Mouse (Mus musculus) erythroid progenitor cell, adult 5-6 weeks (primary cell): ENCODE measurements around the gene Tnrc6b. TPM values are rescaled to one million over a fixed set of nuclear protein-coding genes. Genes with fewer than 3 reads are reported as not detected.

ENCODE experiments used
- ATAC-seq: replicated peaks from 2 replicates; pipeline ENCODE4 v1.8.0; 2016; ENCODE audit warnings: moderate number of reproducible peaks, mild to moderate bottlenecking, moderate TSS enrichment, inconsistent platforms; ENCODE audit not compliant: poor library complexity, low FRiP score, severe bottlenecking
- total RNA-seq, 2 experiments: library from RNA; stranded (forward) in 1 of 2; stranded (reverse) in 1 of 2; fragments of 150-400 nt in 1 of 2; fragments of 186-747, 209-891 nt in 1 of 2; gene quantifications; 2 replicates each; pipeline versions ENCODE4 v1.2.3 to v1.2.4; 2015 to 2017; ENCODE audit warnings: low replicate concordance in 2 of 2

Gene Tnrc6b
- total RNA-seq, 2 experiments from 2014 or later = 113 to 357 TPM

DNA sequence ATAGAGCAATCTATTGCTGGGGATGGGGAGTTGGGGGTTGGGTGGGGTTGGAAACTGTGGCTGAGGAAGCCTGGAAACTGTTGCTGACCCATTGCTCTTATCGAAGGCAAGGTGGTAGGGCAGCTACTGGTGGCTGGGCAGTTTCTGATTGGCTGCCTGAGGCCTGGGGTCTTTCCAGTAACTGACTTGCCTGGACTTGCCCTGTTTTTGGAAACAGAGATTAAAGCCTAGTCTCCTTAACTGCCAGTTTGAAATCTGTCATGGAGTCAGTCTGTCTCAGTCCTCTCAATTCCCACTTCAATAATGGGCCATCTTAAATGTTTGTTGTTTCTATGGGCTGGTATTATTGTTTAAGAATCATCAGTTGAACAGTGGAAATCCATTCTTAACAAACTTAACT, 63.6 kb downstream of the Tnrc6b start:
- ATAC-seq = no peak

GRCm38 (mm10) chr15:80779006-80779405, 67.9 kb downstream of the Tnrc6b start:
- no peak for ATAC-seq

DNA sequence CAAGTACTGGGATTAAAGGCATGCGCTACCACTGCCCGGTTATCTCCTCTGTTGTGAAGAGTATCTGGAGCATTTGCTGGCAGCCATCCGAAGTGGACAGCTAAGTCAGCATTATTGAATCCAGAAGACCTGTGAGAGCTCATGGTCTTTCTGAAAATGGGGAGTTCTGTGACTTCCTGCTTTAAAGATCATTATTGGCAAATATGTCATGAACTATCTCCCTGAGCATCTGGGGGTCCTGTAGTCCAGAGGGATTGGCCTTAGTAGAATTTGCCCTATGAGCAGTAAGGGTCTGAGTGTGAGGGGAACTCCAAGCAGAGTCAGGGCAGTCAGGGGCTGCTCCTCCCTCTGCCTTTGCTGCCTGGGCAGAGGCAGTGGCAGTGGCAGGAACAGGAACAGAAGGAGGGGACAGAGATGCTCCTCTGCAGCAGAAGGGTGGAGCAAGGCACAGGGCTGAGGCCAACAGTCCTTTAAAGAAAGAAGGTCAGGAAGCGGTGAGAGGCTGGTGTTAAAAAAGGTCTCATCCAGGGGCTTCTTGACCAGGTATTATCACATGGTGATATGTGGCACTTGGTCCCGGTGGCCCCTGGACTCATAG, 69.1 kb downstream of the Tnrc6b start:
- ATAC-seq = no peak

- no peak for ATAC-seq
Measured at GRCm38 (mm10) chr15:80781218-80781806, 70.2 kb downstream of the Tnrc6b start.

GRCm38 (mm10) chr15:80784553-80784971, 73.4 kb downstream of the Tnrc6b start:
- ATAC-seq = peak; percentile 56

DNA sequence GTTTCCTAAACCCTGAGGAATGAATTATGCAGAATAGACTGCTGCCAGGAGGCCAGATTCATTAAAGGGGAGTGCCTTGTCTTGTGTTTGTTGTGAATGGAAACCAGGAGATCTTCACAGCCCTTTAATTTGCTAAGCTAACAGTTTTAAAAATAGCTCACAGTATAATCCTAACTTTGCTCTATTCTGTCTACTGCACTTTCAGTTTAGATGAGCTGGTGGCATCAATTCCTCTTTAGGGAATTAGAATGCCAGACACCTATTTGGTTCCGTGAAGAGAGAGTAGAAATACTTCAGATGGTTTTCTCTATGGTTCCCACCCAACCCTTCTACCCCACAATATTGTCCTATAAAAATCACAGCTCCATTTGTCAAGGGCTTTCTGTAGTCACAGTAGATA, 74.6 kb downstream of the Tnrc6b start:
- ATAC-seq = no peak

DNA sequence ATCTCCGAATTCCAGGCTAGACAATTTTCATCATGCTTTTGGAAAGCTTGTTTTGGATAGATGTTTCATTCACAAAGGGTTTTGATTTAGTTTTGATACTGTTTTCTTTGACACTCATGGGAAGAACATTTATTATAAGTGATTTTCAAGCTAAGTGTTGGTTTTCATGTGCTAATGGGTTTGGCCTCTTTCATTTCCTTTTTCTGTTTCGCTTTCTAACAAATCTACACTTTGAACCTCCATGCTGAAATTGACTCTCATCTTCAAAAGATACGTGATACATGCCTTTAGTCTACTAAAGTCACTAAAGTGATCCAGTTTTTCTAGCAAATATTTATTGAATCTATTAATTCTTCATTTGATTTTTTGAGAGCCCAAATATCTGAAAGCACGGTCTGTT, 76.6 kb downstream of the Tnrc6b start:
- no peak for ATAC-seq

DNA sequence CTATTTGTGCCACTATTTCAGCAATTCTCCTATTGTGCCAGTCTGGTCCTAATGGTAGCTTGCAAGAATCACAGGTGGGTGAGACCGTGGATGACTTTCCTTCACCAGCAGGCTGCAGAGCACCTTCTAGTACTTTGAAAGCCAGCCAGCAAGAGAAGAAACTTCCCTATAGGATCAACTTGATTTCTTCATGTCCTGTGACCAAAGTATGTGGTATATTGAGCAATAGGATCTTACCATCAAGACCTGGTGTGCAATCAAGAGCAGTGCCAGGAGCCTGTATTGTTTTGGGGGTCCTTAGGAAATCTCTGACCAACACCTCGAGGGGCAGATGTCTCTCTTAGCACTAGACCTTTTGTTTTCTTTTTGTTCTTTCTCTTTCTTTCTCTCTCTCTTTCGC, 81.4 kb downstream of the Tnrc6b start:
- no peak for ATAC-seq

- ATAC-seq = no peak
Measured at GRCm38 (mm10) chr15:80795076-80795475, 84.0 kb downstream of the Tnrc6b start.

GRCm38 (mm10) chr15:80797757-80798156, 86.6 kb downstream of the Tnrc6b start:
- ATAC-seq = peak; percentile 69

DNA sequence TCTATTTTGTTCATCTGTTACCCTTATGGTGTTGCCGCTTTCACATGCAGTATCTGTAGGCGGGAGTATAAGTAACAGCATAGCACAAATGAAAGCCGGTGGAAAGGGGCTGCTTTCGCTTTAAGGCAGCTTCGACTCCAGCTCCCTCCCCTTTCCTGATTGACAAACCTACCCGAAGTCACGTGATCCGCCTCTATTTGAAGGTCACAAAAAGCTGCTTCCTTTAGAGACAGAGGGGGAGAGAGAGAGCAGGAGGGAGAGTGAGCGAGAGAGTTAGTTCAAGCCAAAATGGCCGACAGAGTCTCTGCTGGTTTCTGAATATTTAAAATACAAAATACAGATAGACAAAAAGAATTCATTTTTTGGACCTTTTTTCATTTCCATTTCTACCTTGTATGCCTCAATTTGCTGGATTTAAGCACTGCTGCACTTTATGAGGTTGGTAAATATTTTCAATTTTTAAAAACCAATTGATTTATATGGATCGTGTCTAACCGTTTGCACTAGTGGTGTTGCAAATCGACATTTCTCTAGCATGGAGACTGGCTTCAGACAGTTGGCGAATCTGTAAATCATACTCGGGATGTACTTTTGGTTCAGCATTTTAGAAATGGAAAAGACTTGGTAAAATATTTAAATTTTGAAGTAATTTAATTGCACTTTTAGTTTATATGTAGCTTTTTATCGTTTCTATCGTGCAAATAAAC, 87.4 kb downstream of the Tnrc6b start:
- peak; percentile 86 for ATAC-seq

DNA sequence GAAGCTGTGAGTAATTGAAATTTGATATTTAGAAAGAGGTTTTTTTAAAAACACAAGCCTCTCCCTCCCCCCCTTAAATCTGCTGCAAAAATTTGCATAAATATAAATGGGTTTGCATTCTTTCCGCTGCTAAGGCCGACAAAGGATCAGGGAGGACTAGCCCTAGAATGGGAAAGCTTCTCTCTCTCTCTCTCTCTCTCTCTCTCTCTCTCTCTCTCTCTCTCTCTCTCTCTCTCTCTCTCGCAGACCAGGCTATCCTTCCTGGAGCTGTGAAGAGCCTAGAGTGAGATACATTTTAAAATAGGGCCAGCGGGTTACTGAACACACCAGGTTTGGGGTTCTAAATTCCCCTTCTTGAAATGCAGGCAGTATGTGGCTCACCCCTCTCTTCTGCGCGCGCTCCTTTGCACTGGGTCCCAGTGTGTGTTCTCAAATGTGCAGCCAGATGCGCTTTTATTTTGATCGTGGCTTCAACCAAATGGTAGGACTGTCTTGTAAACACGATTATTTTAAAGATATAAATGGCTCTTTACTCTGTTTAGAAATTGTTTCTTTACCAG, 88.0 kb downstream of the Tnrc6b start:
- ATAC-seq = peak; percentile 41

DNA sequence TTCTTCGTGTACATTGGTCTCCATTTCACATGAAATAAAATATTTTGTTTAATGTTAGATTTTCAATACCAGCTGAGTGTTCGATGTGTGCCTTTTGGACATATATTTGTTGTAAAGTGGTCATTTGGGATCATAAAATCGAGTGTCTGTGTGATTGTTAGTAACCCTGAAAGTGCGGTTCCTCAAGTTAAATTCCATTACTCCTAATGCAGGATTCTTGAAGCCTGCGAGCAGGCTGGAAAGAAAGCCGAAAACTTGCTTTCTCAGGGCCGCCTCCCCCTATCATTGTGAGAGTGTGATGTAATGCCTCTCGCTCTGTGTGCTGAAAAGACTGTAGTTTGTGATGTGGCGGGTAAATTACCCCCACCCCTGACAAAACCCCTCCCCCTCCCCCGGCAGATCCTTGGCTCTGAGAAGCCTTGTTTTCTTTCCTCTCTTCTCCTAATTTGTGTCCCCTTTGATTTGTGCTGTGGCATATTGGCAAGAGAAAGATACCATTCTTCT, 88.6 kb downstream of the Tnrc6b start:
- ATAC-seq = 0 out of 2 replicates have a peak, but pooled peaks have one; percentile 44

DNA sequence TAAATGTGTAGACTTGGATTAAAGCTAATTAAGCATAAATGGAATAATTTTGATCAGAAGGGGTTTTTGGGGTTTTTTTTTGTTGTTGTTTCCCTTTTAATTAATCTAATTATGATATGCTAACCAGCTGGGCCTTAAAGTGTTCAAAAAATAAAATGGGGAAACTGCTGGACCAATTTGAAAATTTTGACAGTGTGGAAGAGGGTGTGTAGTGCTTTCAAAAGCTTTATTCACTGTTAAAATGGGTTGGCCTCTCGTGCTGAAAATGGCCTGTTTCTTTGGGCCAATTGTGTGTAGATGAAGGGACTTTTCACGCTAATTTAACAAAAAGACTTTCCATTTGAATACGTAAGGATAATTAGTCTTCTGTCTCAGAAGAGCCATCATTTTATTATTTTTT, 89.1 kb downstream of the Tnrc6b start:
- ATAC-seq = no peak

DNA sequence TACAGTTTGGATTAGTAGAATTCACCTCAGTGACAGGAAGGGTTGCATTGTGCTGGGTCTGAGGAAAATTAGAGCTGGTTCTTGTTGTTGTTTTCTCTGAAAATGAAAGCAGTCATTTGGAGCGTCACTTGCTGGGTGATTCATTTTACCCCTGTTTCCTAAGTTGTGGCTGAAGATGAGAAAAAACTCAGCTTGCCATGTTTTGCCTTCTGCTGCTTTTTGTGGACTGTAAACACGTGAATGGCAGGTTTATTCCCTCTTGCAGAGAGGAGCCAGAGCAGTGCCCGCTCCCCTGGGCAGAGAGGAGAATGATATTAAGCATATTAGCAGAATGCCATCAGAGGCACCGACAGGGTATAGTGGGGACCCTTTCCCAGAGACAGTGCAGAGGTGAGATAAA, 89.7 kb downstream of the Tnrc6b start:
- ATAC-seq = no peak

DNA sequence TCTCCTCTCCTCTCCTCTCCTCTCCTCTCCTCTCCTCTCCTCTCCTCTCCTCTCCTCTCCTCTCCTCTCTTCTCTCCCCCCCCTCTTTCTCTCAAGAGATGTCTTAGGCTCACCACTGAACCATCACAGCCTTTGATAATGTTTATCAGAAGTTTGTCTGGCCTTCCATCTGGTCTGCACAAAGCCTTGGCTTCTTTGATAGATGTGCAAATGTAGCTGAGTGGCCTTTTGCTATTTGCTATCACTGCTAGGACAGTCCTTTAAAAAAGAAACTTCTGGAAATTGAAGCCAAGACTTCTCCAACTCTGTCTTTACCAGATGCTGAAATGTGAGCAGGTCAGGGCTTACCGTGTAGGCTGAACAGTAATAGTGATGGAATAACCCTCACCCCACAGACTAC, 90.5 kb downstream of the Tnrc6b start:
- ATAC-seq = no peak

- no peak for ATAC-seq
Measured at GRCm38 (mm10) chr15:80807162-80807561, 96.0 kb downstream of the Tnrc6b start.

DNA sequence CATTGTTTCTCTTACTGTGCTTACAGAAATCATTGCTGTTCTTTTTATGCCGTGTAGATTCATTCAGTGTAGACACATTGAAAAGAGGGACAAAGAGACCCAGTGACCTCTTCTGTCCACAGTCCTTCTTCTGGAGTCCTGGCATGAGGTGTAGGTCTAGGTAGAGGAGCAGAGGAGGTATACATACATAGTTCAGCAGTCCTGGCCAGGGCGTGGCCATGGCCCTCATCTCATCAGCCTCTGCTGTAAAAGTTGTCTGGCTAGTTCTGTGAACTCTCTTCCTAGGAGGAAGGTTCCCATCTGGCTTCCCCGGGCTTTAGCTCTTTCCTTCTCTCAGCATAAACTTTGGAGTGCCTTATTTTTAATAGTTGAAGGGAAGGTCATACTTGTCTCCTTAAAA, 99.1 kb downstream of the Tnrc6b start:
- ATAC-seq = no peak

DNA sequence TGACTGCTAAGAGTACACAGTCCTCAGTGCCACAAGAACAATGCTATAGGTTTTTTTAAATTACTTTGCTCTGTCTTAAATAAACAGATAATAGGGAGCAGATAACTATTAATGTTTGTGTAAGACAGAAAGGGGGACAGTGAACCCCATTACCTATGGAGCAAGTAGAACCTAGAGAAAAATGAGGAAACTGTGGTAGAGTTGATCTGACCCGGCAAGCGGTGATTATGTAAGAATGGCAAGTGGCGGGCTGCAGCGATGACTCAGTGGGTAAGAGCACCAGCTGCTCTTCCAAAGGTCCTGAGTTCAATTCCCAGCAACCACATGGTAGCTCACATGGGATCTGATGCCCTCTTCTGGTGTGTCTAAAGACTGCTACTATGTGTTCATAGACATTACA, 101.7 kb downstream of the Tnrc6b start:
- no peak for ATAC-seq

DNA sequence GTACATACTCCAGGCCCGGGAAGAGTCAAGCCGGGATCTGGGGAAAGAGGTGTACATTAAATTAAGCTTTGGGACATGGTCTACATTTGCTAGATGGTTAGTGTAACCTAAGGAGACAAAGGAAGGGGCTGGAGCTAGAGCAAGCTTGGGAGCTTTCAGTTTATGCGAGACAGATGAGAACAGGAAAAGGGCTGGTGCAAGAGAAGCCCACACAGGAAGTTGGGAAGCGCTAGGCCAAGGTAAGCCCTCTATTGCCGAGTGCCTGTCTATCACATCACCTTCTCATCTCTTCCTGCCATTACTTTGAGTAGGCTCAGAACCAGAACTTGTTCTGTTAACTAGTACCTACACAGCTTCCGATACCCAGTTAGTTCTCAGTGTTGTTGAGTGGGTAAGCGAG, 103.7 kb downstream of the Tnrc6b start:
- no peak for ATAC-seq

DNA sequence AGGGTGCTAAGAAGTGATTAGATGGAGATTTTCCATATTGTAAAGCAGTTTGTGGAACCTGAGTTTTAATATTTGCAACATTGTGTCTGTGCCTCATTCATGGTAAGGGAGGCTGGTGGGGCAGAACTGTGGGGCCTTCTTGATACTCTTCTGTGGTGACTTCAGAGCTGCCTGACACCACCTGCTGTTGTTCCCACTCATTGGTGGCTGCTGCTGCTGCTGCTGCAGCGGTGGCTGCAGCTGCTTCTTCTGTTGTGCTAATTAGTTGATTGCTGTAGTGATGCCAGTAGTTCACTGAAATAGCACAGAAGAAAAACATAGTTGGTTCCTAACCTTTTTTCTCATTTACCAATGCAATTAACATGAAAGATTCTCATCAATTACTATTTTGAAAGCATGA, 111.2 kb downstream of the Tnrc6b start:
- ATAC-seq = no peak
